Mouse (Mus musculus): ENCODE data around the gene Mydgf.

The Mydgf gene

DNA sequence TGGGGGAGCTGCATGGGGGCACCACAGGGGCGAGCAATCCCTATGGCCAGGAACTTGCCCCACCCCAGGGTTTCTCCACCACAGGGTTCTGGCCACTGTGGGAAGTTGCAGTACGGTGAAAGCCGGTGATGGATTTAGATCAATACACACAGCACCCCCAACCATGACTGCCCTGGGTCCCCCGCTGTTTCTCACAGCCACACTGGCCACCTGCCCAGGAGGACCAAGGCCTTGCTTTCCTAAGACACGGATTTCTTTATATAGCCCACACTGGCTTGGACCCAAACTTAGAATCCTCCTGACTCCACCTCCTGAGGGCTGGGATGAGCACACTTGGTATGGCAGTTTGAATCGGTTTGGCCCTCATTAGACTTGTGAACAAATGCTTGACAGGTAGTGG lies 7.5 kb upstream of the Mydgf start:
- DNase-seq (ENCODE audit: low spot score): no peak

DNA sequence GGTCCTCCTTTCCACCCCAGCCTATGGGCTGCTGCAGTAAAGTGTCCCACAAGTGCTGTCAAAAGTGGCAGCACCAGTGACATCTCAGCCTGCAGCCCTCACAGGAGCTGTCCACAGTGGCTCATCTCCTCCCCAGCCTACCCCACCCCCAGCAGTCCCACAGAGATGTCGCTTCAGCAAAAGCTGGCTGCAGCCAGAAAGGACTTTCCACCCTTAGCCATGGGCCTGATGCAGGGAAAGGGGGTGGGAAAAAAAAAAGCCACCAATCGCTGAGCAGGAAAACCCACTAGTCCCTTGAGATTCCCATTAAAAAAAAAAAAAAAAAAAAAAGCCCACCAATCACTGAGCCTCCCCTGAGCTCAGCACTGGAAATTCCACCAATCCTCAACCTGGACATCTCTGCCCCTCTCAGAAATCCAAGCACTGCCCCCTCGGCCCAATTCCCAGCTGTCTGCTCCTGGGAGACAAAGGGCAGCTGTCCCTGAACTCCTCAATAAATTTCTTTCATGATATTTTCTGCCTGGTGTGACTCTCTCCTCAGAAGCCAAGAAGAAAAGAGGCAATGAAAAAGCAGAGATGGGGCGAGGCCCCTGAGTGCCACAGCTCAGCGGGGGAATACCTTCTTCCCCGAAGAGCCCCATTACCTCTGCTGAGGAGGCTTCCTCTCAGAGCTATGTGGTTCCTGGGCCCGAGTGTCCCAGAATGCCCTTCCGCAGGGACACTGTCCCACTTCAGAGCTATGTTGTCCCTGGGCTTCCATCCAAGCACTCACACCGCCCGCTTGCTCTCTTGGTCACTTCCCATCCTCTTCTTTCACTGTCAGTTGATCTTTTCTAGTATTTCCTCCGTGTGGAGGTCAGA lies 1.8 kb upstream of the Mydgf start:
- DNase-seq (ENCODE audit: low spot score): peak; percentile 28

DNA sequence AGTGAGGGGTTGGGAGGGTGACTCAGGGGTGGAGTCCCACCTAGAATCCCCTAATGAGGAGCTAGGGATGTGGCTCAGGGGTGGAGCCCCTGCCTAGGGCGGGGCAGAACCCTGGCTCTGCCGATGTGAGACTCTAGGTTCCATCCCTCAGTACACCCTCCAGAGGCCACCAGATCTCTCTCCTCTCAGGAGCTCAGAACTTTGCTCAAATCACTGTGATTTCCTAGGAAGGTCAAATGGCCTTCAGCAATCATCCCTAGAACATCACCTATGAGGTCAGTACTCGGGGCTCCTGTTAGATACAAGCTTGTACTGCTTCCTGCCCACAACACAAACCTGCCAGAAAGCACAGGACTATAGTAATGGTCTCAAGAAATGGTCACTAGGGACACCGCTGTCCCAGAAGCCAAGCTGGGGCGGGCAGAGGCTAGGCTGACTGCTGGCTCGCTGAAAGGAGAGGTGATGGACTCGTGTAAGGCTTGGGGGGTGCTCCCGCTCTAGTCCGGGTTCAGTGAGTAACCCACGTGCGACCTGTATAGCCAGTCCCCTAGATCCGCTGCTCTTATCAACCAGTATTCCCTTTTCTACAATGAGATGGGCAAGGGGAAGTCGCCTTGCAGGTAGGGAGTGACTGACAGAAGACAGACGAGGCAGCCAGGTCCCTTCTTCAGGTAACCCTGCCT lies 604 bp downstream of the Mydgf start:
- no peak for DNase-seq (ENCODE audit: low spot score)

DNA sequence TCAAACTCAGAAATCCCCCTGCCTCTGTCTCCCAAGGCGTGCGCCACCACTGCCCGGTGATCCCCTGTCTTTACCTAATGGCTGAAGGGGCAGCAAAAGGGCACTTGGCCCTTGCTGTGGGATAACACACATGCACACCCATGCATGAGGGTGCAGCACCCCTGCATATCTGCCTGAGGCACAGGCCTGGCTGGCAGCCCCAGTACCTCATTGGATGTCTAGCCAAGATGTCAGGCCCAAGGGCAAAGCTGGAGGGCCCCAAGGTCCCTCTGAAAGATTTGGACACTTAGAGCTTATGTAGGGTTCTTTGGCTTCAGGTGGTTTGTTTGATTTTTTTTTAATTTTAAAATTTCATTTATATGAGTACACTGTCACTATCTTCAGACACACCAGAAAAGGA lies 8.3 kb downstream of the Mydgf start:
- DNase-seq (ENCODE audit: low spot score): no peak

DNA sequence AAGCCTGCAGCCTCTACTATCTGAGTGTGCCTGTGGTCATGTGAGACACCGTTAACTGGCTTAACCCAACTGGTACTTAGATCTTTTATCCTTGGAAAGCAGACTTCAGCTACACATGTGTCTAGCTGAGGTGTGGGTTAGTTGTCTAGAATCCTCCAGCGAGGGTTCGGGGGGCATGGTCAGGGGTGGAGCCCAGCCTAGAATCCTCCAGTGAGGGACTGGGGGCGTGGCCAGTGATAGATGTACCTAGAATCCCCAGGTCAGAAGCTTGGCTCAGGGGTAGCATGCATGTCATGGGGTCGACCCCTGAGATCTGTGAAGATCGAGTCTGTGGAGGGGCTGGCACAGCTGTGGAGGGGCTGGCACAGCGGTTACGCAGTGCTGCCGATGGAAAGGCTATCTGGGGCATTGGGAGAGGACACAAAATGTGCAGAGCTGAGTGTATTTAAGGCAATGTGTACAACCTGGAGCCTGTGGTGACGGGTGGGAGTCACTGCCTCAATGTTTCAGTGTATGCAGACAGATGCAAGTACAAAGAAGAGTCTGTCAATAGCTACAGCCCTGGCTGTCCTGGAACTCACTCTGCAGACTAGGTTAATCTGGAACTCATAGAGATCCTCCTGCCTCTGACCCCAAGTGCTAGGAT lies 10.2 kb downstream of the Mydgf start:
- no peak for DNase-seq (ENCODE audit: low spot score)

DNA sequence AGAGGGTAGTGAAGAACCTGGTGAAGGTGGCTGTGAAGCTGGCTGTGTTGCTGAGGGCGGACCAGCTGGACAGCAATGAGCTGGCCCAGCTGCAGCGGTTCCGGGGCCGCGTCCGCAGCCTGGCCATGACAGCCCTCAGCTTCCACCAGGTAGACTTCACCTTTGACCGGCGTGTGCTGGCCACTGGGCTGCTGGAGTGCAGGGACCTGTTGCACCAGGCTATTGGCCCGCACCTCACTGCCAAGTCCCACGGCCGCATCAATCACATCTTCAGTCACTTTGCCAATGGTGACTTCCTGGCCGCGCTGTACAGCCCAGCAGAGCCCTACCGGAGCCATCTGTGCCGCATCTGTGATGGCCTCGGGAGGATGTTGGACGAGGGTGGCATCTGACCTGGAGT lies 11.8 kb downstream of the Mydgf start:
- DNase-seq (ENCODE audit: low spot score): no peak

DNA sequence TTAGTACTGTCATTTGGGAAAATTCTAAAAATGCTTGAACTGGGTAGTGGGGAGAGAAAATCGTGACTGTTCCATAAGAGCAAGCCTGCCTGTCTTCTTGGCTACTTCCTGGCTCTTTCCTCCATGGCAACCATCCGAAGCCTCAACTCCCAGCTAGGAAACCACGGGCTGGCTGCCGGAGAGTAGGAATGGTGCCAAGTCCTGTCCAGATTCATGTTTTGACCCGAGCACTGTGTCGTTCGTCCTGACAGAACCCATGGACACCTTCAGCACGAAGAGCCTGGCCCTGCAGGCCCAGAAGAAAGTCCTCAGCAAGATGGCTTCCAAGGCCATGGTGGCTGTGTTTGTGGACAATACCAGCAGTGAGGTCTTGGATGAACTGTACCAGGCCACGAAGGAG lies 12.3 kb downstream of the Mydgf start:
- no peak for DNase-seq (ENCODE audit: low spot score)

DNA sequence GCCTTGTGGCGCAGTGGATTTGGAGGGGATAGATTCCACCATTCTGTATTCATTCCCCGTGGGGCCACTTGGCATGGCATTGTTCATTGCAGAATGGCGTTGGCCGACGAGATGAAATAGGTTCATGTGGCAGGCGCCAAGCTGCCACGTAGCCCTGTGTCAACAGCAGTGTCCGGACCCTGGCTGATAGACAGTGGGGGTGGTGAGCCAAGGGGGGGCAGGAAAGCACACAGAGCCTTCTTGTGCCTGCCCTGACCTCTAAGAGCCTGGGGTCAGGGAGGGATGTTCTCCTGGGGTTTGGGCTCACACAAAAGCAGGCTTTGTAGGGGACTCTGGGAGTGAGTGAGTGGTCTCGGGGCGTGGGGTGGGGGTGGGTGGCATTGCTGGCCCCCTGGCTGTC lies 13.1 kb downstream of the Mydgf start:
- no peak for DNase-seq (ENCODE audit: low spot score)

DNA sequence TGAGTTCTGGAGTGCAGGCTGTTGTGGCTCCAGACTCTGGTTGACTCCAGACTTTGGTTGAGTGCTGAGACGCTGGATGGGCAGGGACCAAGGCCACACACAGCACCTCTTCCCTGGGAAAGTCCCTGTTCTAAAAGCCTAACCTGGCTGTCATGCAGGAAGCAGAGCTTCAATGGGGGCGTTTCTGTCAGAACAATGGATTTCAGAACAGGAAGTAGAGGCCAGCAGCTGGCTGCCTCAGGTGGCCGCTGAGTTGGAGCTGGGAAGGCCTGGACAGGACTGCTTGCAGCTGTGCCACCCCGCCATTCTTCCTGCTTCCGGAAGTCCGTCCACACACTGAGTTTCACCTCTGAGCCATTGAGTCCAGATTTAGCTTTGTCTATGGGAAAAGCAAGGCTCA lies 13.9 kb downstream of the Mydgf start:
- DNase-seq (ENCODE audit: low spot score): no peak

DNA sequence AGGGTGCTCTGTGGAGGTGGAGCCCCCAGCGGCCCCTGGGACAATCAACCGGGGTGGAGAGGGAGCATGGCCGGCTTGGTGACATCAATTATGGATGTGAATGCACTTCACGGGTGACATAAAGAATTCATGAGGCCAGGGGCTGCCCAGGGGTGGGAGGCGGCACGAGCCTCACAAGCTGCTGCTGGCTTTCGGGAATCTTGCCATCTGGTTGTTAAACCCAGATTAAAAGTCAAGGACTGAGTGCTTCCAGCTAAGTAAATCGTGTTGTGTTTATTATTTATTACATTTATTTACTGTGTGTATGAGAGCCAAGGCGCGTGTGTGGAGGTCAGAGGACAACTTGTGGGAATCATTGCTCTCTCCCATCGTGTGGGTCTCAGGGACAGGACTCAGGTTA lies 18.0 kb downstream of the Mydgf start:
- no peak for DNase-seq (ENCODE audit: low spot score)

DNA sequence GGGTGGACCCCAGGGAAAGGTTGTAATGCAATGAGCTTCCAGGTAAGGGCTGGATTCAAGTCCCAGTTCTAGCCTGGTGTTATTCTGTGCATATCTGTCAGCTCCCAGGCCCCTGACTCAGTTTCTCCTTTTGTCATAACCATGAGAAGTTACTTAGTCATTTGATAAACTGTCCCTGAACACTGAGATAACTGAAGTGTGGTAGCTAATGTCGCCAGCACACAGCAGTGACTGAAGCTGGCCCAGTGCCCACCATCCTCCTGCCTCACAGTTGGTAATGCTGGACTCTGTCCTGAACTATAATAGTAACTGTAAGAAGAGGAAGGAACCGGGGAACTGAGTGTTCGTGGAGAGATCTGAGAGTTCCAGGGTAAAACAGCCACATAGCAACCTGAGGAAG lies 19.2 kb downstream of the Mydgf start:
- DNase-seq (ENCODE audit: low spot score): no peak

DNA sequence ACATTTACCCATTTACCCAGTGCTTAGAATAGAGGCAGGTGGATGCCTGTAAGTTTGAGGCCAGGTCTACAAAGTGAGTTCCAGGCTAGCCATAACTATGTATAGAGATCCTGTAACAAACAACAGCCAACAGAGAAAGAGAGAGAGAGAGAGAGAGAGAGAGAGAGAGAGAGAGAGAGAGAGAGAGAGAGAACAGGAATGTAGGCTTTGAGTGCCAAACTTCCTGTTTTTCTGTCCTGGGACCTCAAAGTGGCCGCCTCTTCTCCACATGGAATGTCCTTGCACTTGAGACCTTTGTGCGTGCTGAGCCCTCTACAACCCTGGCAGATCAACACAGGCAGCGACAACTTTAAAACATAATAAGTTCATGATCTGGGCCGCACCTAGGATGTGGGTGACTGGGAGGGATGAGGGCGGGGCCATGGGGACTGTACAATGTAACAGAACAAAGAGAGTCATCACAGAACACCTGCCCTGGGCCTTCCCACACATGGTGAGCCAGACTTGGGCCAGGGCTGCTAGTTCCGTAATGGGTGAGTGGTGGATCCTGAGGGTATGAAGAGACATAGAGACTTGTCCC lies 20.1 kb downstream of the Mydgf start:
- no peak for DNase-seq (ENCODE audit: low spot score)

DNA sequence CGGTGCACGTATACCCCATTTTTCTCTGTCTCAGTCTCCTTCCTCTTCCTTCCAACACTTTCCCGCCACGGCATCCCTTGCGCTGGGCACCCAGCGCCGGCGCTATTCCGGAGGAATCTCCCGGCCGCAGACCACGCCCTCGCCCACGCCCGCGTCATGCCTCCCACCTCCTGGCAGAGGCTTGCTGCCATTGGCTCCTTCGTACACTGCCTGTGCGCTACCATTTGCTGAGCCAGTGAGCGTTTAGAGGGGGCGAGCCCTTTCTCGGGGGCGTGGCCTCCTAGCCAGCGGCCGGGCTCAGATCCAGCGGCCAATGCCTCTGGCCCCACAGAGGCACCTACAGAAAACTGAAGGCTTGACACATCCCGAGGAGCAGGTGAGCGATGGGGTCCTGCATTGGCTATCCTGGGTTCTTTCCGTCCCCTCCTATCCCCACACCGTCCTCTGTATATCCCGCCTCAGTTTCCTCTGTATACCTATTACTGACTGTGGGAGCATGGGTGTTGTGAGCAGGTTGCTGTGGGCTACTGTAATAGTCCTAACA lies 21.4 kb downstream of the Mydgf start, which contains the start of gene Tnfaip8l1:
Gene Tnfaip8l1, plus strand, starts transcription at position 247 of the 544 bp plus-strand sequence.
- peak; percentile 93 for DNase-seq (ENCODE audit: low spot score)

DNA sequence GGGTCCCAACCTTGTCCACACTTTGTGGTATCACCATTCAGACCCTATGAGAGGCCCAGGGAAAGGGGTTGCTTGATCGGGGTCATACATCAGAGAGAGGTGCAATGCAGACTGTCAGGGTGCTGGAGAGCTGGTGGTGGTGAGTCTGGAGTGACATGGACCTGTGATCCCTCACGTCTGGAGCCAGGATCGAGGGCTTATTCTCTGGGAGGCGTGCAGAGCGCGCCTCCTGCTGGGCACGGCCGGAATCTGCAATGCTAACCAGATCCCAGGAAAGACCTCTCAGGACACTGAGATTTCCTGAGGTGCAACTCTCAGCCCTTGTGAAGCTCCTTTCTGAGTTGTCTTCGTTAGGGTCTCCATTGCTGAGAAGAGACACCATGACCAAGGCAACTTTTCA lies 24.0 kb downstream of the Mydgf start:
- DNase-seq (ENCODE audit: low spot score): peak; percentile 61

DNA sequence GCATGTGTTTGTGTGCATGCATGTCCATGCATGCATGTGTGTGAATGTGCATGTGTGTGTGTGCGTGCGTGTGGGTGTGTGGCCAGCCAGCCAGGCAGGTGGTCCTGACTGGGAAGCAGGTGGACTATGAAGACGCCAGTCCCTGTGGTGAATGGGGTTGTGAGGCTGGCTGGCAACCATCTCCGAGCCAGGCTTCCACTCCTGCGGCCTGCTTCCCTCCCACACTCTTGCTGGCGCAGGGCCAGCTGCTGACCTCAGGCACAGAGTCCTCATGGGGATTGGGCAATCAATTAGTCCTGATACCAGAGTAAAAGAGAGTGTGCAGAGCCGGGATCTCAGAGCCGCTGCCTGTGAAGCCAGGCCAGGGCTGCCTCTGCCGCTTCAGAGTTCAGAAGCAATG lies 30.1 kb downstream of the Mydgf start:
- DNase-seq (ENCODE audit: low spot score): peak; percentile 78

DNA sequence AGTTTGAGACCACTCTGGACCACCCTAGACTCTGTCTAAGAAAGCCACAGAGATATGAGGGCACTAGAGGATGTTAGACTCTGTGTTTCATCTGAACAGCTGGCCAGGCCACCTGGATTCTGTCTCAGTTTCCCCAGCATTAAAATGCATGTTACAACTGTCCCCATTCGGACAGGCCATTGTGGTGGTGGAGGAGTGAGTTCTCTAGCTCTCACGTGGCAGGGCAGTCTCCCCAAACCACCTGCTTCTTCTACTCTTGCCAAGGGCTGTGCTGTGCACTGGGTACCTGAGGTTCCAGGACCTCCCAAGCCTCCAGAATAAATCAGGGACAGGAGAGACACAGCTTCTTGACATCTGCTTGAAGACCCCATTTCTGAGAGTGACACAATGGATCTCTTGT lies 33.8 kb downstream of the Mydgf start:
- DNase-seq (ENCODE audit: low spot score): no peak

DNA sequence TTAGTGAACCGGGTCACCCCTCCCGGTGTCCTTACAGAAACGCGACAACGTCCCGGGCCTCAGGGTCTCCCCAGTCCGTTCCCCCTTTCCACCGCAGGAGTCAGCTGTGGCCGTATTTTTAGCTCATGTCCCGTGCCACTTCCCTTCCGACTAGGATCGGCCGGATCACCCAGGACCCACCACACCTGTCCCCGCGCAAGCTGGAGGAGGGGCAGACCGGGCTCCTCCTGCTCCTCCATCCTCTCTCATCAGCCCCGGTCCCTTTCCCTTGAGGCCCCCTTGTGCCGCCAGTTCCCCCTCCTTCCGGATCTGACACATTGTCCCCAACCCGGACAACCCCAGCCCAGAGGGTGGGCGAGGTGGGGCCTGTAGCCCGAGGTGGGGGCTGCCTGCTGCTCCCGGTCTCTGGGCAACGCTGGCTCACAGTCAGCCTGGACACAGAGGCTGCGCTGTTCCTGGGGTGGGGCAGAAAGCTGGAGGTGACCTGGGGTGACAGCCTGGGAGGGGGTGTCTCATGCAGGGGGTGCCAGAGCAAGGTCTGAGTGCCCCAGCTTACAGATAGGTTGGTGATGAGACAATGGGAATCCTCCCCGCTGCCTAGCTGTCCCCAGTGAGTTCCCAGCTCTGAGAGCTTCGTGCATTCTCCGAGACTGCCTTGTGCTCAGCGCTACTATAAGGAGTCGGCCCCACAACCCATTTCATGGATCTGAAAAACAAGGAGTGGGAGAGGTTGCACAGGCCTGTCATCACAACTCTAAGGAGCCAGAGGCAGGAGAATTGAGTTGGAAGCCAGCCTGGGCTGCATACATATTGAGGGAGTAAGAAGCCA lies 34.7 kb downstream of the Mydgf start:
- no peak for DNase-seq (ENCODE audit: low spot score)

DNA sequence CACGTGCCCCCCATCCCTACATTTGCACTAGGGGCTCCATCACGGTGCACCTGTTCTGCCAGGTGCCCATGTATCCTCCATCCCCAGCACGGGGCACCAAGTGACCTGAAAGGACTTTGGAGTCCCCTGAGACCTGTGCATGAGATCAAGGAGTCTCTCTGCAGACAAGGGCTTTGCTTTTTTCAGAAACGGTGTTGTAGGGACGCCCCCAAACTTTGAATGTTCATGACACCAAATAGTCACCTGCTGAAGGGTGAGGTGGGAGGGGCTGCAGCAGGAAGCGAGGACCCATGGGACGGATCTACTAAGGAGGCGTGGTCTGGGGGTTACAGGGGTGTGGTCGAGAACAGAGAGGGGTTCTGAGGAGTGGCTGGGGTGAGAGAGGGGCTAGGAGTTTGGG lies 35.4 kb downstream of the Mydgf start:
- DNase-seq (ENCODE audit: low spot score): no peak

DNA sequence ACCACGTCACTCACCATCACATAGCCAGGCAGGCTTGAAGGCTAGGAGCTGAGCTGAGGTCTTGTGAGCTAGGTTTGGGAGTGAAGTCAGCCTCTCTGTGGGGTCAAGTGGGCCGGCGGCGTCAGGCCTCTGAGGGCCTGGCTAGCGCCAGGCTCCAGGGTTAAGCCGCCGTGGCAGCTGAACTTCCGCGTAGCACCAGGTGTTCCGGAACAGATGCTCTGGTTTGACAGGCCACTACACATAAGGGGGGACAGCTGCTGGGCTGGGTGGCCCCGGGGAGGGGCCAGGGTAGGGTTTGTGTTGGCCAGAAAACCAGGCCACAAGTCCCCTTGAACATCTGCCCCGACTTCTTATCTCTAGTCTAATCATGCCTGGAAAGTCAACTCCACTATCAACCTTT lies 36.3 kb downstream of the Mydgf start:
- no peak for DNase-seq (ENCODE audit: low spot score)

DNA sequence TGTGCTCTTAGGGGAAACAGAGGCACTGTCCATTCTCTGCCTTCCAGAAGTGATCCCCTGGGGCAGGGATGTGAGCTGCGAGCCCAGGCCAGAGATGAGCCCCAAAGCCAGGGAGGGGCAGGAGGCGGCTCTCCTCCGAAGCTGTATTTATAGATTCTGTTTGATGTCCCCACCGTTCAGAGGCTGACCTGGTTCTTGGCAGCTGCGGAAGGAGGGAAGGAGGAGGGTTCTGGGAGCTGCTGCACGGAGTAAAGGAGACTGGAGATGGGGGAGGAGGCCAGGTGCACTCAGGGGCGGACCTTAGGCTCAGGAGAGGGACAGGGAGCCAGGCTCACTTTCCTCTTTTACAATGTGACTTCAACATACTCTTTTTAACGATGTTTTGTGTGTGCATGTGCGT lies 37.6 kb downstream of the Mydgf start:
- no peak for DNase-seq (ENCODE audit: low spot score)

DNA sequence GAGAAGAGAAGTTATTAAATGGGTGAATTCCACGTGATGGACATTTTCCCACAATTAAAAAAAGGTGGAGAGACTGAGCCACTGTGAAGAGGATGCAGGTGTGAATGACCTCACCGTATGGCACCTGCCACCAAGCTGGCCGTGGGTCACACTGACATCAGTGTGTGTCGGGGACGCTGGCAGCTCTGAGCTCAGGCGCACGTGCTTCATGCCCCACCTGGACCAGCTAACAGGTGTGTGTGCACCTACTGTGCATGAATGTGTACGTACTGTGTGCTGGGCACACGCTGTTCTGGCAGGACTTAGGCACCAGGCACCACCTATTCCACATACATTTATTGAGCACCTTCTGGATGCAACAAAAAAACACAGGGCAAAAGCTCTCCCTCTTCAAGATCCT lies 39.2 kb downstream of the Mydgf start:
- DNase-seq (ENCODE audit: low spot score): no peak

All from ovary, postnatal 36 days (tissue).